Mouse (Mus musculus) layer of hippocampus, postnatal 14 days (tissue): ENCODE results near the gene Pzp. TPM values are rescaled to one million over a fixed set of nuclear protein-coding genes. Genes with fewer than 3 reads are reported as not detected.

ENCODE experiments used
- DNase-seq, 2 experiments: peaks; one replicate each; pipeline ENCODE4 v3.0.0; 2021 to 2022; ENCODE audit warnings: low spot score in 2 of 2, mixed read lengths in 1 of 2
- total RNA-seq, 2 experiments: library from RNA; stranded (reverse); gene quantifications; 2 replicates each; pipeline ENCODE4 v1.2.3; 2021

The Pzp gene
- total RNA-seq, 2 experiments from 2014 or later, result not detected

GRCm38 (mm10) chr6:128479463-128480454, 46.8 kb downstream of the Pzp start:
- peak; percentile 95 to 97 for DNase-seq

GRCm38 (mm10) chr6:128477495-128477894, 49.0 kb downstream of the Pzp start:
- DNase-seq, result no peak

- no peak for DNase-seq
Measured at GRCm38 (mm10) chr6:128474112-128474511, 52.4 kb downstream of the Pzp start.

GRCm38 (mm10) chr6:128469451-128469850, 57.1 kb downstream of the Pzp start:
- DNase-seq, result no peak

- no peak for DNase-seq
Measured at GRCm38 (mm10) chr6:128467298-128467697, 59.2 kb downstream of the Pzp start.

- no peak for DNase-seq
Measured at GRCm38 (mm10) chr6:128466563-128466962, 60.0 kb downstream of the Pzp start.

- no peak for DNase-seq
Measured at GRCm38 (mm10) chr6:128466043-128466442, 60.5 kb downstream of the Pzp start.

- no peak for DNase-seq
Measured at GRCm38 (mm10) chr6:128464996-128465395, 61.5 kb downstream of the Pzp start.

GRCm38 (mm10) chr6:128461606-128462005, 64.9 kb downstream of the Pzp start:
- no peak for DNase-seq

GRCm38 (mm10) chr6:128460729-128461503, 65.6 kb downstream of the Pzp start:
- no peak for DNase-seq

- no peak for DNase-seq
Measured at GRCm38 (mm10) chr6:128460321-128460720, 66.2 kb downstream of the Pzp start.

- DNase-seq, result no peak
Measured at GRCm38 (mm10) chr6:128457186-128457585, 69.3 kb downstream of the Pzp start.

- DNase-seq, result no peak
Measured at GRCm38 (mm10) chr6:128455835-128456605, 70.5 kb downstream of the Pzp start.

GRCm38 (mm10) chr6:128447063-128447462, 79.5 kb downstream of the Pzp start:
- DNase-seq, result no peak

- peak in 1 of 2 experiments; percentile 64 for DNase-seq
Measured at GRCm38 (mm10) chr6:128445761-128446535, 80.6 kb downstream of the Pzp start.

GRCm38 (mm10) chr6:128440238-128440637, 86.3 kb downstream of the Pzp start:
- no peak for DNase-seq

GRCm38 (mm10) chr6:128438871-128439341, 87.6 kb downstream of the Pzp start:
- no peak for DNase-seq

GRCm38 (mm10) chr6:128438317-128438870, 88.1 kb downstream of the Pzp start, which contains the start of gene Fkbp4:
Fkbp4 (minus strand) TSS chr6:128438677.
- DNase-seq, result peak; percentile 84 to 94

- peak; percentile 61 to 66 for DNase-seq
Measured at GRCm38 (mm10) chr6:128437731-128438316, 88.7 kb downstream of the Pzp start.
